Mouse (Mus musculus): Measurements from ENCODE around the gene Tmem151a. TPM values are rescaled to one million over a fixed set of nuclear protein-coding genes. Genes with fewer than 3 reads are reported as not detected.

The Tmem151a gene
- polyA plus RNA-seq, 1 experiment, result 6.2 TPM

DNA sequence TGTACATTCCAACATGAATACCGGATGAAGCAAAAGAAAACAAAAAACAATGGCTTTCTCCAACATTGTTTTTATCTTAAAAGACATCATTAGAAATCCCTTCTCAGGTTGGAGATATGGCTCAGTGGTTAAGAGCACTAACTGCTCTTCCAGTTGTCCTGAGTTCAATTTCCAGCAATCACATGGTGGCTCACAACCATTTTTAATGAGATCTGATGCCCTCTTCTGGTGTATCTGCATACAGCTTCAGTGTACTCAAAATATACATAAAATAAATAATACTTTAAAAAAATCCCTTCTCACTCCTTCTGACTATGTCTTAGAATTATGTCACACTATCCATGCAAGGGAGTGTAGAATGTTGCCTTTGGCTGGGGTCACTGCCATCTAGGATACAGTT is 6.1 kb downstream of the Tmem151a start:
- Histone ChIP-seq H3K9ac (ENCODE audit: low read depth, poor library complexity, severe bottlenecking) (no peak overlapping the region), H3K36me3 (ENCODE audit: control insufficient read depth, insufficient read depth, low read length, poor library complexity, severe bottlenecking) (no peaks in the 10 kb centered on the region), H3K27ac (ENCODE audit: insufficient read depth, low read length) (no peak overlapping the region), H3K4me1 (ENCODE audit: control insufficient read depth, insufficient read depth, low read length) (no peaks in the 10 kb centered on the region), H3K27me3 (ENCODE audit: control insufficient read depth, insufficient read depth, low read length, poor library complexity, severe bottlenecking) (no peaks in the 10 kb centered on the region), H3K4me3 (ENCODE audit: low read depth, low read length) (no peak overlapping the region), H3K9me3 (replicated peaks; ENCODE audit: control insufficient read depth, insufficient read depth, low read length, poor library complexity, severe bottlenecking) (no peaks in the 10 kb centered on the region)
- TF ChIP-seq EP300 (IDR thresholded peaks at IDR 0.05; ENCODE audit: insufficient read depth, low read depth, low read length) (no peak), CTCF (IDR thresholded peaks at IDR 0.05; ENCODE audit: low read depth, low read length) (no peak), POLR2A (IDR thresholded peaks at IDR 0.05; ENCODE audit: insufficient read depth, low read length) (no peak)

DNA sequence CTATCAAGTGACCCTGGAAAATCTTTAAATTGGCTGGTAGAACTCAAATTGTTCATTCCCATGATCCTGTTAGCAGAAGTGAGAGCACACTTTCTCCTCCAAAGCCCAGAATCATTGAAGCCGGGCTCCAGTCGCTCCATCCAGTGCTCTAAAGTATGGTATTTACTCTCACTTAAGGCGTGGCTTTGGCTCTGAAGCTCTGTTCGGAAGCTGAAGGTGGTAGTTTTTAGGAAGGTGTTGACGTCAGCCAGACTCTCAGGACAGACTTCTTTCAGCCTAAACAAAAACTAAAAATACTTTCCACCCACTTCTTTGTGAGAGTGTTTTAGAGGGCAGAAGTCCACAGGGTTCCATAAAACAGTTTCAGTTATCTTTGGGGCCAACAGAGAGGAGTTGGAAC is 11.8 kb downstream of the Tmem151a start:
- Histone ChIP-seq H3K4me3 (ENCODE audit: low read depth, low read length) (no peak overlapping the region), H3K27ac (ENCODE audit: insufficient read depth, low read length) (no peak overlapping the region), H3K27me3 (ENCODE audit: control insufficient read depth, insufficient read depth, low read length, poor library complexity, severe bottlenecking) (no peaks in the 10 kb centered on the region), H3K9me3 (replicated peaks; ENCODE audit: control insufficient read depth, insufficient read depth, low read length, poor library complexity, severe bottlenecking) (no peaks in the 10 kb centered on the region), H3K36me3 (ENCODE audit: control insufficient read depth, insufficient read depth, low read length, poor library complexity, severe bottlenecking) (no peaks in the 10 kb centered on the region), H3K4me1 (ENCODE audit: control insufficient read depth, insufficient read depth, low read length) (no peaks in the 10 kb centered on the region), H3K9ac (ENCODE audit: low read depth, poor library complexity, severe bottlenecking) (no peak overlapping the region)
- TF ChIP-seq EP300 (IDR thresholded peaks at IDR 0.05; ENCODE audit: insufficient read depth, low read depth, low read length), result no peak
- TF ChIP-seq POLR2A (IDR thresholded peaks at IDR 0.05; ENCODE audit: insufficient read depth, low read length), result no peak
- TF ChIP-seq CTCF (IDR thresholded peaks at IDR 0.05; ENCODE audit: low read depth, low read length), result no peak

DNA sequence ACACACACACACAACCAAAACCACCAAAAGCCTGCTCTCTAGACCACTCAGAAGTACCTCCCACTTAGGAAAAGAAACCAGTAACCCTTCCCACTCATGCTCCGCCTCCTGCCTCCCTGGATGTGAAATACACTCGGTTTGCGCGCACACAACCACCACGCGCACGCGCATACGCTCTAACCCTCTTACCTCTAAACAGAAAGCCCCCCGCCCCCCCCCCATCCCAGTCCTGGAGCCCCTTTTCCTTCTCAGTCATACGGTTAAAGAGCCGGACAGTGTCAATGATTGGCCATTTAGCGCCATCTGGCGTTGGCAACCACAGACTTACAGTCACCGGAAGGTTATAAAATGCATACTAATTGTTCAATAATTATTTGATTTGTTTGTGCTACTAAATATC is 12.3 kb downstream of the Tmem151a start:
- Histone ChIP-seq H3K9me3 (replicated peaks; ENCODE audit: control insufficient read depth, insufficient read depth, low read length, poor library complexity, severe bottlenecking) (no peaks in the 10 kb centered on the region), H3K36me3 (ENCODE audit: control insufficient read depth, insufficient read depth, low read length, poor library complexity, severe bottlenecking) (no peaks in the 10 kb centered on the region), H3K9ac (ENCODE audit: low read depth, poor library complexity, severe bottlenecking) (peak overlapping the region; percentile 24; the same call in 1 of the 2 replicates), H3K27ac (ENCODE audit: insufficient read depth, low read length) (peak overlapping the region; percentile 83), H3K27me3 (ENCODE audit: control insufficient read depth, insufficient read depth, low read length, poor library complexity, severe bottlenecking) (no peaks in the 10 kb centered on the region), H3K4me1 (ENCODE audit: control insufficient read depth, insufficient read depth, low read length) (no peaks in the 10 kb centered on the region), H3K4me3 (ENCODE audit: low read depth, low read length) (peak overlapping the region; percentile 72)
- TF ChIP-seq POLR2A (IDR thresholded peaks at IDR 0.05; ENCODE audit: insufficient read depth, low read length), result no peak
- no peak for TF ChIP-seq EP300 (IDR thresholded peaks at IDR 0.05; ENCODE audit: insufficient read depth, low read depth, low read length)
- peak; percentile 46 for TF ChIP-seq CTCF (IDR thresholded peaks at IDR 0.05; ENCODE audit: low read depth, low read length)

DNA sequence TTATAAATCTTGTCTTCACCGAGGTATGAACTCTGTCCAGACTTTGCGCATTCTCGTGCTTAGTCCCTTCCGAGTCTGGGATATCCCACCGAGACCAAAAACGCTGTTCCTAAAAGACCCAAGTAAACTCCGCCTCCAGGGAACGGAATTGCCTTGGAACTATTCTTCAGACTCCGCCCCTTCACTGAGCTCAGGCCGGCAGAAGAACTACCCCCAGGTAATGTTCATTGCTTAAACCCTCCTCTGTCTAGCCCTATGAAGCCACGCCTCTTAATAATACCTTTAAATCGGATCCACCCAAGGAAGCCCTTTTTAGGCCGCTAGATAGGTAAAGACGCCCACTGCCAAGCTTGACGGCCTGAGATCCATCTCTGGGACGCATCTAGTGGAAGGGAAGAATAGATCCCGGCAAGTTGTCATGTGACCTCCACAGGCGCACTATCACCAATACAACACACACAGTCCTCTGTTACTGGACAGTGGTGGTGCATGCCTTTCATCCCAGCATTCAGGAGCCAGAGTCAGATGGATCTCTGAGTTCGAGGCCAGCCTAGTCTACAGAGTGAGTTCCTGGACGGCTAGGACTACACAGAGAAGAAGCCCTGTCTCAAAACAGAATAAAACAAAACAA is 12.8 kb downstream of the Tmem151a start:
- H3K4me3 ChIP-seq (ENCODE audit: low read depth, low read length), result peak overlapping the region; percentile 72
- peak overlapping the region; percentile 83 for H3K27ac ChIP-seq (ENCODE audit: insufficient read depth, low read length)
- H3K36me3 ChIP-seq (ENCODE audit: control insufficient read depth, insufficient read depth, low read length, poor library complexity, severe bottlenecking), result no peaks in the 10 kb centered on the region
- no peak for TF ChIP-seq EP300 (IDR thresholded peaks at IDR 0.05; ENCODE audit: insufficient read depth, low read depth, low read length)
- no peak for TF ChIP-seq POLR2A (IDR thresholded peaks at IDR 0.05; ENCODE audit: insufficient read depth, low read length)
- TF ChIP-seq CTCF (IDR thresholded peaks at IDR 0.05; ENCODE audit: low read depth, low read length), result no peak
- H3K9ac ChIP-seq (ENCODE audit: low read depth, poor library complexity, severe bottlenecking), result peak overlapping the region; percentile 24; the same call in 1 of the 2 replicates
- no peaks in the 10 kb centered on the region for H3K9me3 ChIP-seq (replicated peaks; ENCODE audit: control insufficient read depth, insufficient read depth, low read length, poor library complexity, severe bottlenecking)
- no peaks in the 10 kb centered on the region for H3K4me1 ChIP-seq (ENCODE audit: control insufficient read depth, insufficient read depth, low read length)
- H3K27me3 ChIP-seq (ENCODE audit: control insufficient read depth, insufficient read depth, low read length, poor library complexity, severe bottlenecking), result no peaks in the 10 kb centered on the region

DNA sequence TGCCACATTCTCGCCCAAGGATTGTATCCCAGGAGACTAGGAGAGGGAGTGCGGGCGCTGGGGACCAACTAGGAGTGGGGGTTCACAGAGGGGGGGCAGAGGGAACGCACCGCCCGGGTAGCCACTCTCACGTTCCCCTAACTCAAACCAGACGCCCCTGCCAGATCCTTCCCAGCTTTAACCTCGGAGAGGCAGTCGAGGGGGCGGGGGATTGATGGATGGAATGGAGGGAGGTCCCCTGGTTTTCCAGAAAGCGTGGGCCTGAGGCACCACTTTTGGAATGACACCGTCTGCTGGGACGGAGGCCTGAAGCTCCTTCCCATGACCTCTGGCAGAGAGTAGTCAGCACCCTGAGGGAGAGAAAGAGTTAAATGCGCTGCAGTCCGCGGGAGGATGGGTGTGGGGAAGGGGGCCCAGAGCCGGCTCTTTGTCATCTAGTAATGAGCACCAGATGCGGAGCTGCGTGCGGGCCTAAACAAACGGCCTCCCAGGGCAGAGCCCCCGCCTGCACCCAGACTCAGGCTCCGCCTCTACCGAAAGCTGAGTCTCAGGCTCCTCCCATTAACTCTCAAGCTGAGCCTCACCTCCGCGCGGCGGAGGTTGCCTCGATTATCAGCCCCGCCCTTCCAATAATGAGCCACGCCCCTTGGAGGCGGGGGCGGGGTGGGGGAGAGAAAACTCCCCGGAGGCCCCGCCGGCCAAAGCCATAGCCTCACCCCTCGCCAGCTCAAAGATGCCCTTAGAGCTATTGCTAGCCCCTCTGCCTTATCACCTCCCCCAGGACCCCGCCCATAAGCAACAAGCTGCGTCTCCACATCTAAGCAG is 13.6 kb downstream of the Tmem151a start:
- Histone ChIP-seq H3K27me3 (ENCODE audit: control insufficient read depth, insufficient read depth, low read length, poor library complexity, severe bottlenecking) (no peaks in the 10 kb centered on the region), H3K9me3 (replicated peaks; ENCODE audit: control insufficient read depth, insufficient read depth, low read length, poor library complexity, severe bottlenecking) (no peaks in the 10 kb centered on the region), H3K9ac (ENCODE audit: low read depth, poor library complexity, severe bottlenecking) (peak overlapping the region; percentile 74), H3K36me3 (ENCODE audit: control insufficient read depth, insufficient read depth, low read length, poor library complexity, severe bottlenecking) (no peaks in the 10 kb centered on the region), H3K4me1 (ENCODE audit: control insufficient read depth, insufficient read depth, low read length) (peaks cover 6% of the 10 kb centered on the region), H3K27ac (ENCODE audit: insufficient read depth, low read length) (peak overlapping the region; percentile 83), H3K4me3 (ENCODE audit: low read depth, low read length) (peak overlapping the region; percentile 78)
- TF ChIP-seq EP300 (IDR thresholded peaks at IDR 0.05; ENCODE audit: insufficient read depth, low read depth, low read length) (0 out of 2 replicates have a peak, but pooled peaks have one; percentile 34), POLR2A (IDR thresholded peaks at IDR 0.05; ENCODE audit: insufficient read depth, low read length) (peak; percentile 12), CTCF (IDR thresholded peaks at IDR 0.05; ENCODE audit: low read depth, low read length) (no peak)

DNA sequence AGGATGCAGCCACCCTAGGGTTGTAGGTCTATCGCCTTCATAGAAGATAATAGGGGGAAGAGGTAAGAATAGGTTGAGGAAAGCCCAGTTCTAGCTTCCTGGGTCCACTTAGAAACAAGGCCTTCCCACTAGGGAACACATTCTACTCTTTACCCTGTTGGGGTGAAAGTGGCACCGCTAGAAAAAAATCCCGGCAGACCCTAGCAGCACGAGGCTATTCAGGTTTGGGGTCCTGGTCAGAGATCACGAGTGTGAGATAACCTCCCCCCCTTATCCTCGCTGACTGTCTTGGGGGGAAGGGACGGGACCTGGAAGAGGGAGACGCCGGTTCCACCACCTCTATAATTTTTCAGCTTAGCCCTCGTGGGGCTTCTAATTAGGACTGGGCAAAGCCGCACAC is 14.3 kb downstream of the Tmem151a start:
- Histone ChIP-seq H3K27me3 (ENCODE audit: control insufficient read depth, insufficient read depth, low read length, poor library complexity, severe bottlenecking) (no peaks in the 10 kb centered on the region), H3K4me1 (ENCODE audit: control insufficient read depth, insufficient read depth, low read length) (peaks cover 6% of the 10 kb centered on the region), H3K27ac (ENCODE audit: insufficient read depth, low read length) (peak overlapping the region; percentile 48; the same call in 1 of the 2 replicates)

More for the DNA sequence above, 14.3 kb downstream of the Tmem151a start:
- Histone ChIP-seq H3K9me3 (replicated peaks; ENCODE audit: control insufficient read depth, insufficient read depth, low read length, poor library complexity, severe bottlenecking) (no peaks in the 10 kb centered on the region), H3K9ac (ENCODE audit: low read depth, poor library complexity, severe bottlenecking) (peak overlapping the region; percentile 74), H3K36me3 (ENCODE audit: control insufficient read depth, insufficient read depth, low read length, poor library complexity, severe bottlenecking) (no peaks in the 10 kb centered on the region), H3K4me3 (ENCODE audit: low read depth, low read length) (peak overlapping the region; percentile 78; the same call in 1 of the 2 replicates)
- TF ChIP-seq CTCF (IDR thresholded peaks at IDR 0.05; ENCODE audit: low read depth, low read length), result no peak
- TF ChIP-seq EP300 (IDR thresholded peaks at IDR 0.05; ENCODE audit: insufficient read depth, low read depth, low read length), result no peak
- no peak for TF ChIP-seq POLR2A (IDR thresholded peaks at IDR 0.05; ENCODE audit: insufficient read depth, low read length)

Data from ES-Bruce4 (cell line).